Mouse (Mus musculus): ENCODE data around the gene Samd1.

- no peak for TF ChIP-seq CTCF (IDR thresholded peaks at IDR 0.05; ENCODE audit: insufficient read depth, low read length)
- TF ChIP-seq POLR2A (IDR thresholded peaks at IDR 0.05; ENCODE audit: borderline replicate concordance, extremely low read depth, low read depth, low read length) = no peak
Observed at GRCm38 (mm10) chr8:84012499-84013165, 15.2 kb downstream of the Samd1 start.

All from lung, adult 2 months (tissue).